Mouse (Mus musculus) embryonic facial prominence, embryonic 11.5 days (tissue): ENCODE data around the gene Cx3cl1. TPM values are rescaled to one million over a fixed set of nuclear protein-coding genes. Genes with fewer than 3 reads are reported as not detected.

ENCODE experiments used
- ATAC-seq: fragments of 200-750 bp; cut with Nextera tagmentation; replicated peaks from 2 replicates; pipeline ENCODE4 v1.8.0; 2017; ENCODE audit warnings: low read depth; ENCODE audit not compliant: insufficient number of reproducible peaks, low FRiP score, low TSS enrichment
- DNase-seq: peaks from one replicate; pipeline ENCODE4 v3.0.0-alpha.2; 2015; ENCODE audit warnings: low spot score
- H3K27ac ChIP-seq: fragments of 300-500 bp; sonication (generic); replicated peaks from 2 replicates; pipeline ENCODE4 v1.5.1; 2014; ENCODE audit warnings: mild to moderate bottlenecking, low read depth, low read length, control low read depth
- H3K27me3 ChIP-seq: fragments of 300-500 bp; sonication (generic); 2 replicates; pipeline ENCODE4 v1.6.1; 2014; ENCODE audit warnings: mild to moderate bottlenecking, low read length, moderate library complexity, mixed read lengths; ENCODE audit not compliant: control insufficient read depth, insufficient read depth
- H3K36me3 ChIP-seq: fragments of 300-500 bp; sonication (generic); replicated peaks from 2 replicates; pipeline ENCODE4 v1.6.1; 2014; ENCODE audit warnings: low read depth, mild to moderate bottlenecking, low read length, moderate library complexity, mixed read lengths; ENCODE audit not compliant: control insufficient read depth, insufficient read depth
- H3K4me1 ChIP-seq: fragments of 300-500 bp; sonication (generic); 2 replicates; pipeline ENCODE4 v1.6.1; 2014; ENCODE audit warnings: low read length, mixed read lengths; ENCODE audit not compliant: control insufficient read depth, insufficient read depth
- H3K4me2 ChIP-seq: fragments of 300-500 bp; sonication (generic); 2 replicates; pipeline ENCODE4 v1.6.1; 2014; ENCODE audit warnings: low read depth, mild to moderate bottlenecking, control low read depth, low read length, moderate library complexity
- H3K4me3 ChIP-seq: fragments of 300-500 bp; sonication (generic); 2 replicates; pipeline ENCODE4 v1.5.1; 2014; ENCODE audit warnings: low read depth, low read length, control low read depth
- H3K9ac ChIP-seq: fragments of 300-500 bp; sonication (generic); replicated peaks from 2 replicates; pipeline ENCODE4 v1.6.1; 2014; ENCODE audit warnings: mild to moderate bottlenecking, control low read depth, low read length
- H3K9me3 ChIP-seq: fragments of 300-500 bp; sonication (generic); replicated peaks from 2 replicates; pipeline ENCODE4 v1.6.1; 2016; ENCODE audit warnings: mild to moderate bottlenecking, low read length, inconsistent platforms, mixed read lengths; ENCODE audit not compliant: control insufficient read depth
- WGBS: fragments of 180-500 bp; shearing (Covaris S2); extraction: QIAGEN DNeasy Blood & Tissue Kit; methylation state at CpG from one replicate; pipeline ENCODE4 v1.1.7; 2014; 5-methylcytosine and 5-hydroxymethylcytosine counted together
- polyA plus RNA-seq: library from polyadenylated mRNA; unstranded; fragments of >200 nt; fragmentation: Nextera tagmentation; extraction: Ambion mirVana; gene quantifications from 2 replicates; pipeline ENCODE4 v1.2.1, GENCODE M21; 2014

Gene Cx3cl1
- polyA plus RNA-seq, 1 experiment from 2014 or later = 5.6 TPM

GRCm38 (mm10) chr8:94751023-94751849, 20.6 kb upstream of the Cx3cl1 start:
- no peaks in the 10 kb centered on the region for H3K9me3 ChIP-seq
- H3K4me1 ChIP-seq = no peaks in the 10 kb centered on the region
- H3K36me3 ChIP-seq = no peaks in the 10 kb centered on the region
- H3K4me3 ChIP-seq = no peak overlapping the region
- WGBS = 82% methylated on average over 10 of the region's 10 CpGs
- ATAC-seq (no peak), DNase-seq (no peak)
- no peak overlapping the region for H3K27ac ChIP-seq
- H3K9ac ChIP-seq = no peak overlapping the region
- no peaks in the 10 kb centered on the region for H3K27me3 ChIP-seq
- H3K4me2 ChIP-seq = no peak overlapping the region

DNA sequence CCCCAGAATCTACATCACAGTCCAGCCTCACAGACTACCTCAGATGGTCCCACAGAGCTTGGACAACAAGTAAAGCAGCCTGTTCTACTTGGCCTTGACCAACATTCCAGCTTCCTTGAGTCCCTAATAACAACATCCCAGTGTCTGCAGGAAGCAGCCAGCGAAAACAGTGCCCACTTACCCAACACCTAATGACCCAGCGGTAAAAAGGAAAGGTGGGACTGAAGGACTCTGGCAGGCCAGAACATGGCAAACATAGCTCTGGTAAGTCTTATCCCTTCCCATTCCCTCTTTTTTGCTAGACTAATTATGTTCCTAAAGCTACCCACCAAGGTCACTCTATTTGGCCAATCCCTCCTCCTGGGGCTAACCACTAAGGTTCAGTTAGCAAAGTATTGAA, 17.8 kb upstream of the Cx3cl1 start:
- H3K4me2 ChIP-seq = no peak overlapping the region
- H3K4me1 ChIP-seq = no peaks in the 10 kb centered on the region
- no peaks in the 10 kb centered on the region for H3K27me3 ChIP-seq
- H3K4me3 ChIP-seq = no peak overlapping the region
- WGBS = 92% methylated on average over 2 of the region's 2 CpGs
- H3K9me3 ChIP-seq = no peaks in the 10 kb centered on the region
- DNase-seq = no peak
- H3K9ac ChIP-seq = no peak overlapping the region
- ATAC-seq = no peak
- H3K27ac ChIP-seq = no peak overlapping the region
- H3K36me3 ChIP-seq = no peaks in the 10 kb centered on the region

- no peaks in the 10 kb centered on the region for H3K36me3 ChIP-seq
- H3K9me3 ChIP-seq = no peaks in the 10 kb centered on the region
- no peaks in the 10 kb centered on the region for H3K27me3 ChIP-seq
- H3K9ac ChIP-seq = no peak overlapping the region
- no peaks in the 10 kb centered on the region for H3K4me1 ChIP-seq
- no peak overlapping the region for H3K4me3 ChIP-seq
- no peak for DNase-seq
- H3K27ac ChIP-seq = no peak overlapping the region
- ATAC-seq = 0 out of 2 replicates have a peak, but pooled peaks have one; percentile 44
- no peak overlapping the region for H3K4me2 ChIP-seq
- WGBS = 69% methylated on average over 2 of the region's 2 CpGs
Measured at GRCm38 (mm10) chr8:94754486-94754885, 17.3 kb upstream of the Cx3cl1 start.

- Histone ChIP-seq H3K36me3 (no peaks in the 10 kb centered on the region), H3K9me3 (no peaks in the 10 kb centered on the region), H3K4me2 (no peak overlapping the region), H3K4me3 (no peak overlapping the region), H3K27ac (no peak overlapping the region), H3K4me1 (no peaks in the 10 kb centered on the region; the same call in 1 of the 2 replicates), H3K27me3 (no peaks in the 10 kb centered on the region; the same call in none of the 2 replicates), H3K9ac (no peak overlapping the region)
- WGBS = 79% methylated on average over 9 of the region's 9 CpGs
- DNase-seq = no peak
- no peak for ATAC-seq
Measured at GRCm38 (mm10) chr8:94767035-94767434, 4.8 kb upstream of the Cx3cl1 start.

DNA sequence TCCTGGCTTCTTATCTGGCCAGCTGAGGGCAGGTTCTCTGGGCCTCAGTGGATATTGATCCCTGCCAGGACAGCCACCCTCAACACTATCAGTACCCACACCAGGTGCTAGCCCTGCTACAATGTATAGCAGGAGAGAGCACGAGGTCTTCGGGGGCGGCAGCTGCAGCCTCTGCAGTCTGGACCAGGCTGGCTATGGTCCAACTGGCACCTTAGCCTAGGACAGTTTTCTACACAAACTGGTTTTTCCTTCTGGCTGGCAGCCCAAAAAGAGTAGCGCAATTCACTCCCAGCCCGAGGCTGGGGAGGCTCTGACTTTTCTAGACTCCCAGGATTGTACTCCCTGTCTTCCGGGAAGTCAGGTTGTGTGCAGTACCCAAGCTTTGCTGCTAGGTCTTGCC, 864 bp upstream of the Cx3cl1 start:
- Histone ChIP-seq H3K4me1 (no peaks in the 10 kb centered on the region; the same call in 1 of the 2 replicates), H3K4me2 (no peak overlapping the region), H3K27ac (no peak overlapping the region), H3K36me3 (no peaks in the 10 kb centered on the region), H3K9ac (no peak overlapping the region), H3K9me3 (no peaks in the 10 kb centered on the region), H3K4me3 (no peak overlapping the region), H3K27me3 (peaks cover 6% of the 10 kb centered on the region)
- DNase-seq (no peak), ATAC-seq (no peak)
- 70% methylated on average over 6 of the region's 6 CpGs for WGBS

GRCm38 (mm10) chr8:94773048-94773447, 1.2 kb downstream of the Cx3cl1 start:
- WGBS = 40% methylated on average over 6 of the region's 6 CpGs
- Histone ChIP-seq H3K27ac (no peak overlapping the region), H3K36me3 (no peaks in the 10 kb centered on the region; the same call in 1 of the 2 replicates), H3K4me3 (no peak overlapping the region), H3K4me2 (no peak overlapping the region), H3K9me3 (no peaks in the 10 kb centered on the region), H3K4me1 (no peaks in the 10 kb centered on the region; the same call in none of the 2 replicates), H3K27me3 (peaks cover 6% of the 10 kb centered on the region), H3K9ac (no peak overlapping the region)
- DNase-seq (no peak), ATAC-seq (no peak)

DNA sequence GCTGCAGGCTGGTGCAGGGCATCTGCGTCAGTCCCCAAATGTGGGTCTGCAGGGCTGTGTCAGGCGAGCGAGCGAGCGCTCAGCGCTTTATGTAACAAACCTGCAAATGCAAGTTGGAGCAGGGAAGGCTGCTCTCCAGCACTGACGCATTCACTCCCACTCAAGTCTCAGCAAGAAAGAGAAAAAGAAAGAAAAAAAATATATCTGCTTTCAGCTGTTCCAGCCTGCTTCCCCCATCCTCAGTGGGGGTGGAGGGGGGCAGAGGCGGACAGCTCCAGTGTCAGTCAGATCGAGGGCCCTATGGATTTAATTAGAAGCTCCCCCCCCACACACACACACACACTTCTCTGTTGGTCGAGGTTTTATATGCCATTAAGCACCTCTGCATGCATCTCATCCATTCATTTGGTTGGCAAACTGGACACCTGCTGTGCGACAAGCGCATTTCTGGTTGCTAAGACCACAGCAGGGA, 1.9 kb downstream of the Cx3cl1 start:
- H3K4me3 ChIP-seq = no peak overlapping the region
- ATAC-seq (no peak), DNase-seq (peak; percentile 20)
- H3K4me1 ChIP-seq = no peaks in the 10 kb centered on the region; the same call in none of the 2 replicates
- H3K4me2 ChIP-seq = no peak overlapping the region
- H3K27me3 ChIP-seq = peaks cover 6% of the 10 kb centered on the region
- no peaks in the 10 kb centered on the region; the same call in 1 of the 2 replicates for H3K36me3 ChIP-seq
- H3K9me3 ChIP-seq = no peaks in the 10 kb centered on the region
- no peak overlapping the region for H3K27ac ChIP-seq
- WGBS = 11% methylated on average over 12 of the region's 12 CpGs
- H3K9ac ChIP-seq = no peak overlapping the region

DNA sequence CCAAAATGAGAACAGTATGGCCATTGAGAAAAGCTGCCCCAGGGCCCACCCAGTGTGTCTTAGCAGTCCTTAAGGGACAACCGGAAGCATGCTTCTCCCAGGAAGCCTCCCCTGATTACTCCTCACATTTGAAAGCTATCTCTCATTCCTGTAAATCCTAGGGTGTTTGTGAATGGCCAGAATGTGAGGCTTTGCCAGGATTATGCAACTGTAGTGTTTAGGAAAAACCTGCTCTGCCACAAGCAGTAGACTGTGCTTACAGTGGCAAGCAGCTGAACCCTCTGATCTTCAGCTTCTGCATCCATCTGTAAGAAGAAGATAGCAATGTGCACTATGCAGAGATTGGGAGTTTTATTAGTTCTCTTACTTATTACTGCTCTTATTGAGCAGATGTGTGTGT, 2.8 kb downstream of the Cx3cl1 start:
- 90% methylated on average over 1 of the region's 1 CpGs for WGBS
- Histone ChIP-seq H3K9me3 (no peaks in the 10 kb centered on the region), H3K36me3 (no peaks in the 10 kb centered on the region; the same call in 1 of the 2 replicates), H3K4me2 (no peak overlapping the region), H3K27ac (no peak overlapping the region), H3K9ac (no peak overlapping the region), H3K4me1 (no peaks in the 10 kb centered on the region; the same call in none of the 2 replicates), H3K27me3 (peaks cover 6% of the 10 kb centered on the region), H3K4me3 (no peak overlapping the region)
- no peak for ATAC-seq
- no peak for DNase-seq
